Mouse (Mus musculus): ENCODE measurements around the gene Abcb11.
"Not testable (repeated sequence)": the region's sequence is repeated elsewhere in the genome, so short reads cannot be mapped to it uniquely, and the experiment has no call there.

Abcb11 gene

DNA sequence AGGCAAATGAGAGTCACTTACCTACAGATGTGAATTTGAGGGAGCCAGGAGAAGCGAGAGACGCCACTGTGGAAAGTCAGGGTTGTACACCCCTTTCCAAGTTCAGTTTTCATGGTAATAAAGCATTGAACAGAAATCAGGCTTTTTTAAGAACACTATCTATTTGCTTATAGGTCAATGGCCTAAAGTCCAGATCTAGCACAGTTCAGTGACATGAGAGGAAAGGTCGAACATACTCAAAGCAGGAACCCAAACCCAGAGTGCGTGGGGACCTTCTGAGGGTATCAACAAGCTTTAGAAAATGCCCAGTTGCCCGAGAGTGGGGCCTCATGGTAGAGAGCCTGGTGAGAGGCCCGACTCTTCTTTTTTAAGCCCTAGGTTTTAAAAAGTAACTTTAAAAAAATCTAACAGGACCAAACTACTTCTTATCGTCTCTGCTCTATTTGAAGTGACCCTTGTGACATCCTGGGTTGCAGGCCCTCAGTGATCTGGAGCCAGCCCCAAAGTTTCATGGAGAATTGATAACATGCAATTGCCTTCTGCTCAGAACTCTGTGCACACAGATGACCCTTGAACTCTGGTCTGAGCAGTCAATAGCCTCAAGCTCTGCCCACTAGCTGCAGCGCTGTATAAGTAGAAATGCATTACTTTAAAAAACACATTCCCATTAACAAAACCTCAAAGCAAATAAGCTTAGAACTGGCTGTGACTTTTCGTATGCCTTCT is at the start of gene Abcb11:
Gene Abcb11, minus strand, starts transcription at position 121 of the 726 bp plus-strand sequence.
- no peak for DNase-seq

DNA sequence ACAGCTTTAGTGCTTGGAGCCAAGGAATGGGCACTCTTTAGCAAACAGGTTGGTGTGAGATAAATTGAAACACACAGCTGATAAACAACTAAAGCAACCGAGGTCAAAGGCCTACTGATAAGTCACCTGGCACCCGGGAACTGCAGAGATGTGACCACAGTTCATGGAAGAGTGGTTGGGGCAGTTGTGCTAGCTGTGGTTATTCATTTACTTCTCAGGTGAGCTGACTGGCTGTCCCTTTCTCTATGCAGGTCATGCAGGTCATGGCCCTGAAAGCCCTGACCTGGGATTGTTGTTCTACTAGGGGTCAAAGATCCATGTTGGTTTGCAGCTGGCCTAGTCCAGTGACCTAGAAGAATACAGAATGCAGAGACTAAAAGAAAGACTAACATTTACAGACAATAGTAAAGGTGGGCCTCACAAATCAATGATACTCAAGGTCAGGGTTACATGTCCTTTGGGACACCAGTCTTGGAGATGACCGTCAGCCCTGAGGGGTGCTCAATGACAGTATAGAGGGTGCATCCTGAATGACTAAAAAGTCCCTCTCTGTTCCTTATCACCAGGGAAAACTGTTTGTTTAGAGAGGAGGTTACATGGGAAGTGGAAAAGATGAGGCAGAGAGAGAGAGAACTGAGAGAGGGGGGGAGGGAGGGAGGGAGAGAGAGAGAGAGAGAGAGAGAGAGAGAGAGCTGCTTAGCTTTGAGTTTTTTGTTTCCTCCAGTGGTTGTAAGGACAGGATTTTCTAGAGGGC is 43.9 kb upstream of the Abcb11 start:
- no peak for DNase-seq

DNA sequence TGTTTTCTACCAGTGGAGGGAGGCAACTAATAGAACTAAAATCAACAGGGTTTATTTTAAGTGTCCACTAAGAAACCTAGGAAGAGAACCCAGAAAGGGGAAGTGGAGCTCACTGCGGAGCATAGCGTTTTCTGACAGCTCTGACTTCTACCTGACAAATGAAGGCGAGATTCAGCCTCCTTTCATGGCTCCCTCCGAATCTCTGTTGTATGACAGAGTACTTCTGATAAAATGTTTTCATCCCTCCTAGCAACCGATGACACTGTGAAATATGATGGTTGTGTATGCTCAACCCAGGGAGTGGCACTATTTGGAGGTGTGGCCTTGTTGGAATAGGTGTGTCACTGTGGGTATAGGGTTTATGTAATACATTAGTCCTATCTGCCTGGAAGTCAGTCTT is 40.4 kb upstream of the Abcb11 start:
- no peak for DNase-seq

DNA sequence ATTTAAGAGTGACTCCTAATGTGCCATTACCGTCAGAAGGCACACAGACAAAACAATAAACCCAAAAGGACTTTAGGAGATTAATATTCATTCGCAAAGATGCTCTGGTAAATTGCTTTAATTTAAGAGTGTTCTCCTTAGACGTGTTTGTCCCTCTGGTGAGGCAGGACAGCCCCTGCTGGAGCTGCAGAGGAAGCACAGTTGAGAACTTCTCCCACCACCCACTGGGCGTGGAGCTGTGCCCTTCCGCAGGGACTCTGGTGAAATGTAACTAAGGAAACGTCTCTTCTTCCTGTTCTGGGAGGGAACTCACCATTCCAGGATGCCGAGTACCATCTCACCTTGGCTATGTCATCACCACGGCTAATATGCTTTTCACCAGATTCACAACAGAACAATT is 39.3 kb upstream of the Abcb11 start:
- DNase-seq = peak; percentile 13

DNA sequence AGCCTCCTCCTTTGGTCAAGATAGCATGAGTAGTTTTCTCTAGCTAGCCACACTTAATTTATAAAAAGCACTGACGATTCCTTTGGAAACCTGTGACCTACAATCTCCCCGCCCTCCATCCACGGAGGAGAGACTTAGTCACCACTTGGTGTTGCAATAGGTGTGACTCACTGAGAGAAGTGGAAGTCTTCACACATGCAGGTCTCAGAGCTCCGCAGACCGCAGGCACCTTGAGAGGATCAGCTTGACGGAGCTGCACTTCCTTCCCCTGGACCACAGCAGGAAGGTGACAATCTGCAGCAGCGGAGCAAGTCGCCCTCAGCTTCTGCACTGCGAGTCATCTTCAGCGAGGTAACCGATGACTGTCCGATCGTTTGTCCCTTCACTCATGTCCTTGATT is 37.9 kb upstream of the Abcb11 start, which contains the start of gene Dhrs9:
Gene Dhrs9, plus strand, starts transcription at position 165 of the 400 bp plus-strand sequence.
- DNase-seq = peak; percentile 13

DNA sequence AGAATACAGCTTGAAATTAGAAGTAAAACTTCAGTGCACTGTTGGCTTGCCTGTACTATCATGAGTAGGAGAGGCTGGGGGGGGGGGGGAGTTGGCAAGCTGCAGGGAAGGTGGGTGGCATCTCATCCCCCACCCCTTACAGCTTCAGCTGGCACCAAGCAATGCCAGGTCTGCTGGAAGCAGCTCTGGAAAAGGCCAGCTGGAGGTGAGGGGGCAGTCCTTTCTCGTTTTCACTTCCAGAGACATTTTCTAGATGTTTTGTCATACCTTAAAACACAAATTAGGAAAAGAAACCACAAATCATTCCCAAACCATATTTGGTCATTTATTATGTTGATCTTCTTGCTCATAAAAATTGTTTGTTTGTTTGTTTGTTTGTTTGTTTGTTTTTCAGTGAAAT is 37.4 kb upstream of the Abcb11 start:
- DNase-seq = no peak

DNA sequence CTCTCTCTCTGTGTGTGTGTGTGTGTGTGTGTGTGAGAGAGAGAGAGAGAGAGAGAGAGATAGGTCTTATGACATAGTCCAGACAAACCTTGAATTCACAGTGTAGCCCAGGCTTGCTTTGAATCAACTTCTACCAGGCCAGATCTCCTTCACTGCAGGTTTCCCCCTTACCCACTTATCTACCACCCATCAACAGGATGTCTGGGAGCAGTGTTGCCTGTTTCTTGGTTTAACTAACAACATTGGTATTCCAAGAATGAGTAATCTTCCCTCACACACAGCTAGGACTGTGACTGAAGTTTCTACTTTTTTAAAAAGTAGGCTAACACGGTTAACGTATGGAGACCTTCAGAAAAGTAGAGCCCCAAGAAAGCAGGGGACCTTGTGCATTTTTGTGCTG is 34.4 kb upstream of the Abcb11 start:
- DNase-seq = no peak

DNA sequence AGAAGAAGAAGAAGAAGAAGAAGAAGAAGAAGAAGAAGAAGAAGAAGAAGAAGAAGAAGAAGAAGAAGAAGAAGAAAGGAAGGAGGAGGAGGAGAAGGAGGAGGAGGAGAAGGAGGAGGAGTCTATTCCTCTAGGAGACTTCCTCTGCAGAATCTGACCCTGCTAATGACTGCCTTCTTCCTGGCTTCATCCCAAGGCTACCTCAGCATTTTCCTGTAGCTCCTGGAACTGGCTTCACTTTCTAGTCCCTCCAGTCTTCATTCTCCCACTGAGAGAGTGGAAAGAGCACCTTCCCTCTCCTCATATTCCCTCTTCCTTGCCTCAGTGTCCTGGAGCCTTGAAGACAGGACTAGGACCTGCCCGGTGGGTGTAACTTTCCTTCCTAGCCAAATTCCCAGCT is 22.9 kb upstream of the Abcb11 start:
- no peak for DNase-seq

DNA sequence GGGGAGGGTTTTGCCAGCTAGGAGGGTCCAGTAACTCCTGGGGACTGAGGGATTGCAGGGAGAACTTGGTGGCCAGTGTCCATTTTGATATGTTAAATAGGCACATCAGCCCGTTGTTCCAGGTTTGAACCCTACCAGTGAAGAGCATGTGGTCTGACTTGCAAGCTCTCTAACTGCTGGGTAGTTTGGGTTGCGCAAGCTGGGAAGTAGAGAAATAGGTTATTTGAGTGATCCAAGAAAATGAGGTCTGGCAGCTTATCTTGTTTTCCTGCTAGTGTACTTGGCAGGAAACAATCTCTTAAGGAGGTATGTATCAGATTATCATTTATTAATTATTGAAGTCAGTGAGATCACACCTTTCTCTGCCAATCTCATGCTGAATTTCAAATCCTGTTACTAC is 22.4 kb upstream of the Abcb11 start:
- DNase-seq = no peak

DNA sequence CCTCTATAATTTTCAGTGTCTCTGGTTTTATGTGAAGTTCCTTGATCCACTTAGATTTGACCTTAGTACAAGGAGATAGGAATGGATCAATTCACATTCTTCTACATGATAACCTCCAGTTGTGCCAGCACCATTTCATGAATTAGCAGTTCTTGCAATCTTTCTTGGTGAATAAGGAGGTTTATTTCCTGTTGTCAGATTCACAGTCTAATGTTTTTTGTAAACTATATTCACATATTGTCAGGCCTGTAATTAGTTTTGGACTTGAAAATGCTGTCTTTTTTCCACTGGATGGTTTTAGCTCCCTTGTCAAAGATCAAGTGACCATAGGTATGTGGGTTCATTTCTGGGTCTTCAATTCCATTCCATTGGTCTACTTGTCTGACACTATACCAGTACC is 13.0 kb upstream of the Abcb11 start:
- DNase-seq = not testable (repeated sequence)

DNA sequence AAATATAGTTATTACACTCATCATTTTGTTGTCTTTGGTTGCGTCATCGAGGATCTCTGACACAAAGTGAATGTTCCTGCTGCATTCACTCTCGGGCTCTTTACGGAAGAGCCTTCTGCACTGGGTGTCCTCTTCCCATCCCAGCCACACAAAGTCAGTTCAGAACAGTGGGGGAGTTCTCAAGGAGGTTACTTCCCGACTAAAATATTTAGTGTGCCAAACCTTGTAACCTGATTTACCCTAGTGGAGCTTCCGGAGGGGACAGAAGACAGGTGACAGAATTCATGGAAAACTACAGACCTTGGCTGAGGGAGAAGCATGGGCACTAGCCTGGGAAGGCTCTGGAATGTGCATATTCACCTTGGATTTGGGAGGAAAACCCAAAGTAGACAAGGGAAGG is 910 bp downstream of the Abcb11 start:
- DNase-seq = no peak

DNA sequence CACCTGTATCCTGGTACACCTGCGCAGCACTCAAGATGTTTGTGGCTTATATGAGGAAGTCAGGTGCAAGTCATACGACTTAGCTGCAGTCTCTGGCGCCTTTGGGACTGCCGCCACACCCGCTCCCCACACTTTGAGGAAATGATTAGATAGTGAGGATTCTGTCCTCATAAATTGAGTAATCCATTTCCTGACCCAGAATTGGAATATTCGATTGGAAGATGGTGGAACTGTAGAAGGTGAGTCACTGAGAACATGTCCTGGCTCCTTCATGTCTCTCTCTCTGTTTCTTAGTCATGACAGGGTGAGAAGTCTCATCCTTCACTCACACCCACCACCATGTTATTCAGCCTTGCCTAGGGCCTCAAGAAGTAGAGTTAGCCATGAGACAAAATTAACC is 10.9 kb downstream of the Abcb11 start:
- not testable (repeated sequence) for DNase-seq

DNA sequence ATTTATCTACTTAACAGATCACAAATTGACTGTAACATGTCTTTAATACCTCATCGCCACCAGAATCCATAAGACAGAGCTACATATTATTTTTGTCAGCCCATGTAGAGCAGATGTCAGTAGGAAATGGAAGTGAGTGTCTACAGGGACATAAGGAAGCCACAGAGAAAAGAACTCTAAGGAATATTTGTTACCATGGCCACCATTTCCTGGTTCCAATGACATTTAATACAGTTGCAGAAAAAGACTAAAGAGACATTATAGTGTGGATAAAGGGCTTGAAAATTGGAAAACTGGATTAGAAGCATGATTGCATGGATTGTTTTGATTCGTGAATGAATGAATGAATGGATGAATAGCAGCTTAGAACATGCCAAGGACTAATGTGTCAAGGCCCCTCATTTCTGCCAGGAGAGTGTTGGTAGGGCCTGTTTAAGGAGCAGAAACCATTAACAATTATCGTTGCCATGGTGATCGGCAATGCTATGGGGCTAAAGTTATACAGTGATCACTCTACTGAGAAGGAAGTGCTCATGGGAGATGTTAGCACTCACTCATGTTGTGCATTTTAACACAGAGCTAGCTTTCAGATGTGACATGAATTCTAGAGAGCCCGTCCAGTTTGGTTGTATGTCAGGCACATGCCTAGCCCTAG is 13.8 kb downstream of the Abcb11 start:
- no peak for DNase-seq

DNA sequence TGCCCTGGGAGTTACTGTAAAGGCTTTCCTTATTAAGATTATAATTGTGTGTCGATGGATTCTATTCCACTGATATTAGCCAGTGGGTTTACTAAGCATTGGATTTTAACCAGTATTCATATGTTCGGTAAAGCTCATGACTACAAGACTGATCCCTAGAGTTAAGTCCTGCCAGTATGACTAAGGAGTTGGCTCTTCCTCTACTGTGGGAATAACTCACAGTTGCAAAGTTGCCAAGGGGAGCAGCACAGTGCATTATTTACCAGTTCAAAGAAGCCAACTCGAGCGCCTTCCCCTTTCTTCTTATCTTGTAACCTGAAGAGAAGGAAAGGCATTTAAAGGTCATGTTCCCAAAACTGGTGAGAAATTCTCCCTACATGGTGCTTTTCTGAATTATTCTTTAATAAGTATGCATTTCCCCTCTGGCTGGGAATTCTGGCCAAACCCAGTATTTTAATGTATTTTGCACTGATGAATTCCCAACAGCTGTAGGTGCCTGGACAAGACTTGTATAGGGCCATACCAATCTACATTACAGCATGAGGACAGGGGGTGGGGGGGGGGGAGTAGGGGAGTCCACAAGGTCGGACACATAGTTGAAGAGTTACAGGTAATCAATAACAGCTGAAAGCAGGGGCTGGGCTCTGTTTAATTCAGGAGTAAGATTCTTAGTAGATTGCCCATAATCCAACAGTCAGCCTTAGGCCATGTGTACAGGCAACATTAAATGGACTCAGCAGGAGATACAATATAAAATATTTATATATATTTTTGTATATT is 17.3 kb downstream of the Abcb11 start:
- no peak for DNase-seq

DNA sequence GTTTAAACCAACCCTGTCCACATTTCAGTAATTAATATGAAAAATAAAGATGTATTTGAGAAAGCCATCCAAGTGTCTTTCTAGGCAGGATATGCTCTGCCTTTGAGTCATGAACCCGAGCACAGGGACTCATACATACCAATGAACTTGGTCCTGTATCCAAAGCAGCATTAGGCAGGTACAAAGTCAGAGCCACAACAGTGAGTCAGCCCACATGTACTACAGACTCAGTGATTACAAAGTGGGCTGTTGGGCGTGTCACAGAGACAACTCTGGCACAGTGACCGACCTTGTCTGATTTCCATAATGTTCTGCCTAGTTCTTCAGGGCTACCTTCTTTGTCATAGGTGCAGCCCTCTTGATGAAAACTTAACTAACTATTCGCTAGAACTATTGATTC is 19.4 kb downstream of the Abcb11 start:
- DNase-seq = no peak

DNA sequence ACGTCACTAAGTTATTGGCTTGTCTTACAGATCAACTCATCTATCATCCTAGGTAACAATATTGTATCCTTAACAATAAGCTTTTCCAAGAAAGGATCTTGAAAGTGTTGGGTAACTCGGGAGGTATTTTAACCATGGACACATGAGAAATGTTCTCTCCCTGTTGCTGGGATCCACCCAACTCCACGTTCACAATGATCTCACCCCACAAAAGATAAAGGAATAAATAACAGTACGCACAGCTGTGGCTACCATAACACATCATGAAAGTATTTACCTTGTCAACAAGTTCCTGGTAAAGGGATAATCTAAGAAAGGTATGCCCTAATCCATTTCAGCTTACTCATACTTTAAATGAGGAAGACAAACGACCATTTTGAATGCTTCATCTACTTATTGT is 21.0 kb downstream of the Abcb11 start:
- no peak for DNase-seq

DNA sequence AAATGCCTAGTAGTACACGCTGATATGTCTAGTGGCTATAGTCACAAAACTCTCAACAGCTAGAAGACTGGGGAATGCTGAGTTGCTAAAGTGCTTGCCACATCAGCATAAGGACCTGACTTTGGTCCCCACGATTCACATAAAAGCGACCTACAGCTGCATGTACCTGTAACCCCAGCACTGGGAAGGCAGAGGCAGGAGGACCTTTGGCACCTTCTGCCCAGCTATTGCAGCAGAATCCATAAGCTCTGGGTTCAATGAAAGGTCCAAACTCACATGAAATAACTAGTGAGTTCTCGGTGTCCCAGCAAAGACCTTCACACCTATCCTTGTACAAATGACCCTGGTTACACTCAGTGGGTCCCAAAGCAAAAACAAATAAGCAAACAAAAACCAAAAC is 31.1 kb downstream of the Abcb11 start:
- no peak for DNase-seq

DNA sequence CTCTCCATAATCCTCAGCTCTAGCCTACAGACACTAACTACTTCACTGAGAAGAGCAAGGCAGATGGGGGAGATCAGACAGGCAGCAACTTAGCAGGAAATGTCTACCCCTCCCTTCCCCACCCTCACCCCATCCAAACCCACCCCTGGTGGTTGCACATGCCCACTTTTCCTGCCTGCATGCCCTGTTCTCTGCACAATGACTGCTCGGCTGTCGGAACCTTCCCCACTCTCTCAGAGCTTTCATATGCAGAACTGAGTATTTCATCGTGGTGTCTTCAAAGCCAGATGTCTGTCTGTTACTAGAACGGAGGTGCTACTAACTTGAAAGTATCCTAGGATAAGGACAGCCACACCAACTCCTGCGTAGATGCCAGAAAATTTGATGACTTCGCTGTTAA is 34.3 kb downstream of the Abcb11 start:
- no peak for DNase-seq

DNA sequence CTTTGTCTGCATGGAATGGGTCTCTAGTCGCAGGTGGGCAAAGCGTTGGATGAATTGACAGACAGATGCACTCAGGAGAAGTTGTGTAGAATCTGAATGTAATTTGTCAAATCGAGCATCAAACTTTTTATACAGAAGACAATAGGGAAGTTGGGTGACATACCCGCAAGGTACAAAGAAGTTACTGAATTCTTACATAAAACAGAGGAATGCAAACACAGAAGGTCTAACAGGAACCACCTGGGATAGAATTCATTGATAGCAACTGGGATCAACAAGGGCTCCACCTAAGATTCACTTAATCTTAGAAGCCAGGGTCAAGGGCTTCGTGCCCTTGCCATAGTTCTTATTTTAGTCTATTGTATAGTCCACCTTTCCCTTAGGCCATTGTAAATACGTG is 41.8 kb downstream of the Abcb11 start:
- not testable (repeated sequence) for DNase-seq

DNA sequence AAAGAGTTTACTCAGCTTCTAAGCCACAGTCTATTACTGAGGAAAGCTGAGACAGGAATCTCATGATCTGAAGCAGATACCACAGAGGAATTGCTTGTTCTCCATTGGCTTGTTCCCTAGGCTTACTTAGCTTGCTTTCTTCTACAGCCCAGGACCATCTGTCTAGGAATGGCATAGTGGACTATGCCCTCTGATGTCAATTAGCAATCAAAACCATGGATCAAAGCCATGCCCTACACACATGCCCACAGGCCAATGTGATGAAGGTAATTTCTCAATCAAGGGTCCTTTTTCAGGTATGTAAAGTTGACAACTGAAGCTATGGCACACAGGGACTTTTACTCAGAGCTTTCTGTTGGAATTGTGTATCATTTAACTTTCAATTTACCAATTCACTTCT is 47.9 kb downstream of the Abcb11 start:
- DNase-seq = no peak

DNA sequence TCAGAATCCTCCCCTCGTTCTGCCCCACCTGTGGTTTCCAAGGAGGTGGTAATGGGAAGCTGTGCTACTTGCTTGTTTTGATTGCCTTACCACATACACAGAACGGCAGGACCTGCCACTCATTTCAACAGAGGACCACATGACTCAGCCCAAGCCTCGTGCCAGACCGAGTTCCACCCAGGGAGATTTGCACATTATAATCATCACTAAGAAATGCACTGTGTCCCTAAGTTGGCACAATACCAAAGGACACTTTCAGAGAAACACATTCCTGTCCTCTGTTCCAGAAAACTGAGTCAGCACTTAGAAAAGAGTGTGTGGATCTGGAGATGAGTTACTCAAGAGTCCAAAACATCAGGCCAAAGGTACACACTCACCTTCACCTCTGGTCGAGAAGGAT is 53.4 kb downstream of the Abcb11 start:
- DNase-seq = no peak

DNA sequence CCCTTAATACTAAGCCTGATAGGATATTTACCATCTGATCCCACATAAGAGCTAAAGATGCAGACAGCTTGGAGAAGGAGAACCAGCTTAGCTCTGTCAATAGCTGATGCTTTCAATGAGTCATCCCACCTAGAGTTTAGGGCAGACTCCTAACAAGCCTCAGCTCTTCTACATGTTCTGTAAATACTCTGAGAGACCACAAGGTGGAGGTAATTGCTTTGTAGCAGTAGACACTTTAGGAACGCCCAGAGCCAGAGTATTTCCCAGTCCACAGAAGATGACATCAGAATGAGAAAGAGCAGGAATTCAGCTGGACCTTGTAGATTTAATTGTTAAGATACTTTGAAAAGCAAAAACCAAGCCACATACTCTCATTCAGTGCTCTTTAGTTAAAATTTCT is 66.5 kb downstream of the Abcb11 start:
- no peak for DNase-seq

DNA sequence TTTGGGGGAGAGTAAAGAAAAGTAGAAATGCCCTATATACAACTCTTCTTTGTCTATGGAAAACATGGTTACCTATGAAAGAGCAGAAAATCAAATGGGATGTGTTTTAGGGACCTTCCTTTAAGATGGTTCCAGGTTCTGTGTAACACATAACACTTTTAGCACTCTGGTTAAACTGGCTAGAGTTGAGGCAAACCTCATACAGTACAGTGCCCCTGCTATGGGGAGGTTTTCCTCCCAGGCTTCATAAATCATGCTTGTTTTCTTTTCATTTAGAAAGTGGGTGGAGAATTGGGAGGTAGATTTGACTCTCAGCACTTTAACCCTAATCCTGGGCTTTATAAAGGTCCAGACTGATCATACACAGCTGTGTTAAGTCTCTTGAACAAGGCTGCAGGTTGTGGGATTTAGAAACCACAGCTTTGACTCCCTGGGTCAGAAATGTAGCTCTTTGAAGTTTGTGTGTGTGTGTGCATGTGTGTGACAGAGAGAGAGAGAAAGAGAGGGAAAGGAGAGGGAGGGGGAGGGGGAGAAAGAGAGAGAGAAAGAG is 78.3 kb downstream of the Abcb11 start:
- DNase-seq = no peak
